Mouse (Mus musculus) thymus, postnatal 25 days (tissue): Measurements from ENCODE around the gene Sec22c.
A peak's percentile ranks its signal among the peaks of the same experiment; 100 is the strongest.

Experiments
- DNase-seq: peaks from one replicate; pipeline ENCODE4 v3.0.0; 2022

Sec22c gene

GRCm38 (mm10) chr9:121690734-121691133 is 14.6 kb downstream of the Sec22c start:
- DNase-seq, result no peak

- DNase-seq, result no peak
Observed at GRCm38 (mm10) chr9:121690200-121690651, 15.1 kb downstream of the Sec22c start.

- DNase-seq, result no peak
Observed at GRCm38 (mm10) chr9:121684702-121685101, 20.6 kb downstream of the Sec22c start.

- peak; percentile 71 for DNase-seq
Observed at GRCm38 (mm10) chr9:121682037-121682680, 23.1 kb downstream of the Sec22c start.

- no peak for DNase-seq
Observed at GRCm38 (mm10) chr9:121681191-121681590, 24.1 kb downstream of the Sec22c start.

GRCm38 (mm10) chr9:121679549-121679948 is 25.7 kb downstream of the Sec22c start:
- peak; percentile 62 for DNase-seq

- DNase-seq, result no peak
Observed at GRCm38 (mm10) chr9:121677476-121677875, 27.8 kb downstream of the Sec22c start.

- DNase-seq, result peak; percentile 23
Observed at GRCm38 (mm10) chr9:121677069-121677468, 28.2 kb downstream of the Sec22c start.

- peak; percentile 26 for DNase-seq
Observed at GRCm38 (mm10) chr9:121675556-121675955, 29.7 kb downstream of the Sec22c start.

GRCm38 (mm10) chr9:121675011-121675410 is 30.3 kb downstream of the Sec22c start:
- peak; percentile 79 for DNase-seq

- no peak for DNase-seq
Observed at GRCm38 (mm10) chr9:121673716-121674115, 31.6 kb downstream of the Sec22c start.

- no peak for DNase-seq
Observed at GRCm38 (mm10) chr9:121672311-121672710, 33.0 kb downstream of the Sec22c start.

- peak; percentile 54 for DNase-seq
Observed at GRCm38 (mm10) chr9:121671300-121671699, 34.0 kb downstream of the Sec22c start.

- peak; percentile 80 for DNase-seq
Observed at GRCm38 (mm10) chr9:121669348-121669791, 35.9 kb downstream of the Sec22c start.

- no peak for DNase-seq
Observed at GRCm38 (mm10) chr9:121667822-121668221, 37.5 kb downstream of the Sec22c start.

- DNase-seq, result no peak
Observed at GRCm38 (mm10) chr9:121666957-121667630, 38.2 kb downstream of the Sec22c start.

- no peak for DNase-seq
Observed at GRCm38 (mm10) chr9:121664104-121664503, 41.2 kb downstream of the Sec22c start.

- no peak for DNase-seq
Observed at GRCm38 (mm10) chr9:121663467-121663866, 41.8 kb downstream of the Sec22c start.

- no peak for DNase-seq
Observed at GRCm38 (mm10) chr9:121659791-121660190, 45.5 kb downstream of the Sec22c start.

- no peak for DNase-seq
Observed at GRCm38 (mm10) chr9:121658248-121658647, 47.0 kb downstream of the Sec22c start.

- no peak for DNase-seq
Observed at GRCm38 (mm10) chr9:121657143-121657542, 48.1 kb downstream of the Sec22c start.

- no peak for DNase-seq
Observed at GRCm38 (mm10) chr9:121656322-121656721, 49.0 kb downstream of the Sec22c start.

GRCm38 (mm10) chr9:121653668-121654067 is 51.6 kb downstream of the Sec22c start:
- DNase-seq, result no peak

GRCm38 (mm10) chr9:121647026-121647425 is 58.3 kb downstream of the Sec22c start:
- peak; percentile 19 for DNase-seq
